Mouse (Mus musculus): ENCODE data around the gene Egln1.

Egln1 gene

DNA sequence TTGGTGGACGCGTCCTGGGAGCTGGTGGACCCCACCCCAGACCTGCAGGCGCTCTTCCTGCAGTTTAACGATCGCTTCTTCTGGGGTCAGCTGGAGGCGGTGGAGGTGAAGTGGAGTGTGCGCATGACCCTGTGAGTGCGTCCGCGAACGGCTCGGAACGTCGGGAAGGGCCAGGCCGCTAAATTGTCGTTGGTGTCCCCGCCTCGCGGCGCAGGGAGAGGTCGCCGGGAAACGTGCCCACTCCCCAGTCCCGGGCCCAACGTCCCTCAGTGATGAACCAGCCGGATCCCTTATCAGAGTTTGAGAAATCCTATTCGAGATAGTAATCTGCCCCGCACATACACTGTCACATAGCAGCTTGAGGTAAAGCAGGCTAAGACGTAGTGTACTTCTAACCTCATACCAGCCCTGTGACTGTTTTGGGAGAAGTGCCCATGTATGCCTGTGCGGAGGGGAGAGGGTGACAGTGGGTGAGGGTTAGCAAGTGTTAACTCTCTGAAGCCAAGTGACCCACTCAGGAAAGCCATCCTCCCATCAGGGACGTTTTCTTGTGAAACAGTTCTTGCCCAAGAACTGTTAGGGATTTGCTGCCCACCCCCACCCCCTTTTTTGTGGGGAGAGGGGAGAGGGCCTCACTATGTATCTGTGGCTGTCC is 50.7 kb downstream of the Egln1 start:
- DNase-seq = no peak

DNA sequence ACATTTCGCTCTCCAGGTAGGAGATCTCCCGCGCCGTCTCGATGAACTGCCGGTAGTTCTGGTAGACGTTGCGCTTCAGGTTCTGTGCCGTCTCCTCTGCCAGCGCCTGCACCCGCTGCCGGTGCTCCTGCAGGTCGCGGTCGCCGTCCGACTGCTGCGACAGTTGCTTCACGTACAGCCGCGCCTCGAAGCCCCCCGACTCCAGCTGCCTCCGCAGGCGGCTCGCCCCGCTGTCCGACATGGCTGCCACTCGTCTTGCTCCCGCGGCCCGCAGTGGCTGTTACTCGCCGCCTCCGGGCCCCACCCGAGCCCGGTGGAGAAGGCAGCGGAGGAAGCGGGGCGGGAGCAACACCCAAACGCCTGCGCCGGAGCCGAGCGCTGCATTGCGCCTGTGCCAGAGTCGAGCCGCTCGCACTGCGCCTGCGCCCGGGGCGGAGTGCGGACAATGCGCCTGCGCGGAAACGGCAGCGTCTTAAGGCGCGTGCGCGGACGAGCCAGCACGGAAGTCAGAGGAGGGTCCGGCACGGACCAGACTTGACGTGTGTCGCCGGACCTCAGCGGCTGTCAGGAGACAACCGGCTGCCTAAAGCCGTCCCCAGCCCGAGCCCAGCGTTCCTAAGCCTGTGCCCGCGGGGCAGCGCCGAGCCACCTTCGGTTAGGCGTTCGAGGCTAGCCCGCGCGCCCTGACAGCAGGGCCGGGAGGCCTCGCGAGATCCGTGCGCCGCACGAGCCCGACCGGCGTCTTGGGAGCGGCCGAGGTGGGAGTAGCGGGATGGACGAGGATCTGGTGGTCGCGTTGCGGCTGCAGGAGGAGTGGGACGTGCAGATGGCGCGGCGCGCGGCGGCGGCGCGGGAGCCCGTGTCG is 51.5 kb downstream of the Egln1 start, which contains the start of the genes Exoc8 and Sprtn:
Gene Exoc8, minus strand, starts transcription at position 320 of the 865 bp plus-strand sequence.
Gene Sprtn, plus strand, starts transcription at position 501 of the 865 bp plus-strand sequence.
- DNase-seq = peak; percentile 98 to 99

DNA sequence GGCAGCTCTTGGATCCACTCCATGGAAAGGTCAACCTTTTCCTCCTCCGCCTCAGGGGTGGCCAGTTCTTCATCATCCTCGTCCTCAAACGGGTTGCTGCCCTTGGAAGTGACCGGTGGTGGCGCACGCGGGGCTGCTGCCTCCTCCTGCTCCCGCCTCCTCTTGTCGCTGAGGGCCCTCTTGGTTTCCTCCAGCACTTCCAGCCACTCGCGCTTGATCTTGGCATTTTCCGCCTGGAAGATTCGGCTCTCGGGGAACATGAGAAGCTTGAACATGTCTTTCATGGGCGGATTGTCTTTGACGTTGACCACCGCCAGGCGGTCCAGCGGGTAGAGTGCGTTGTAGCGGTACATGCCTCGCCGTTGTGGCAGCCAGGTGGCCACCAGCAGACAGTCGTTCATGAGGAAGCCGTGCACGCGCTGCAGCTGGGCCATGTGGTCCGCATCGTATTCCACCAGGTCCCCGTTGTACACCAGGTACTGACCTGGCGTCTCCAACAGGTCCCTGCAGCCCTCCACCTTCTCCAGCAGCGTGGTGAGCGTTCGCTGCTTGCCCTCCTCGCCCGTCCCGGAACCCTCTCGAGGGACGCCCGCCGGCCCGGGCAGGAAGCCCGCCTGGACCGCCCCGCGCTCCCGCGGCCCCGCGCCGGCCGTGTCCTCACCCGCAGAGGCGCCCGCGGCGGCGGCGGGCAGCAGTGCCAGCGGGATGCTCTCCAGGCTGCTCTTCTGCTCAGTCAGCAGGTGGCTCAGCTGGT is 52.3 kb downstream of the Egln1 start:
- peak; percentile 57 to 66 for DNase-seq

DNA sequence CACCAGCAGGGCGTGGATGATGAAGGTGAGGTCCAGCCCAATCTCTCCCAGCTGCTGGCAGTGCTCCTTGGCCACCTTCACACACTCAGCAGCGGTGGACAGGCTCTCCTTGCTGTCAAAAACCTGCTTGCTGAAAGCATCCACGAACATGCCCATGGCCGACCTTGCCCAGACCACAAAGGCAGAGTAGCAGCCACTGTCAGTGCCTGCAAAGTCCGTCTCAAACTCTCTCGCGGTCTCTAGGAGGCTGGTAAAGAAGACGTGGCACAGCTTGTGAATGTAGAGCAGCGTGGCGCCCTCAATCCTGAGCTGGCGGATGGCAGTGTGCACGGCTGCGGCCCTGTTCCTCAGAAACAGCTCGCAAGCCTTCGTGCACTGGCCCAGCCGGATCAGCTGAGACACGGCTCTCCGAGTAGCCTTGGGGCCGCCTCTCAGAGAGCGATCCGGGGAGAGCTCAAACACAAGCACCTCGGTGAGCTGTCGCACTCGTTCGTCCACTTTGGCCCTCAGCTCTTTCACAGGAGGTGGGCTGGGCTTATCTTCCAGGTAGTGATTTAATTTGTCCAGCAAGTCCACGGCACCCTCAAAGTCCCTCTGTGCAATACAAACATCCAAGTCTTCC is 53.0 kb downstream of the Egln1 start:
- DNase-seq = no peak

DNA sequence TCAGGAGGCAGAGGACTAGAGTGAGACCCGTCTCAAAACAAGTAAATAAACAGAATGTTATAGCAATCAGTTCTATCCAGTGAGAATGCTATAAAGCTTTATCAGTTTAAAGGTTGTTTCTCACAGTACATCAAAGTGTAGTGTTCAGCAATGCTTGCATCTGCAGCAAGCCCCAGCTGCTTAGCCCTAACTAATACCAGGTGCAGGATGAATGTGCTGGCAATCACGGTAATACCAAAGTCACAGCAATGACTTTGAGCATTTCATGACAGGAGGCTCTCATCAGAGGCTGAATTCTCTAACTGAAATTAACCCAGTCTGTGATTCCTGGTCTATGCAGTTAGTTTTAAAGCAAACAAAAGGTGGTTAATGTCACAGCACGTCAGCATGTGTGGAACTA is 56.5 kb downstream of the Egln1 start:
- no peak for DNase-seq

DNA sequence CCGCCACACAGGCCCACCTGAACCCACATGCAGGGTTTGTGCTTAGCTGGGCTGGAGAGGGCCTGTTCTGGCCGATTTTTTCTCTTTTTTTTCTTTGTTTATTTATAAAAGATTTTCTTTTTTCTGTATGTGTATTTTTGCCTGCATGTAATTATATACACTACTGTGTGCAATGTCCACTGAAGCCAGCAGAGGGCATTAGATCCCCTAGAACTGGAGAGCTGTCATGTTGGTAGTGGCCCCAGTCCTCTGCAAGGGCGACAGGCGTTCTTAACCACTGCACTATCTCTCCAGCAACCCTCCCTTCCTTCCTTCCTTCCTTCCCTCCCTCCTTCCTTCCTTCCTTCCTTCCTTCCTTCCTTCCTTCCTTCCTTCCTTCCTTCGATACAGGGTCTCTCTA is 60.7 kb downstream of the Egln1 start:
- DNase-seq = peak; percentile 17 to 33

DNA sequence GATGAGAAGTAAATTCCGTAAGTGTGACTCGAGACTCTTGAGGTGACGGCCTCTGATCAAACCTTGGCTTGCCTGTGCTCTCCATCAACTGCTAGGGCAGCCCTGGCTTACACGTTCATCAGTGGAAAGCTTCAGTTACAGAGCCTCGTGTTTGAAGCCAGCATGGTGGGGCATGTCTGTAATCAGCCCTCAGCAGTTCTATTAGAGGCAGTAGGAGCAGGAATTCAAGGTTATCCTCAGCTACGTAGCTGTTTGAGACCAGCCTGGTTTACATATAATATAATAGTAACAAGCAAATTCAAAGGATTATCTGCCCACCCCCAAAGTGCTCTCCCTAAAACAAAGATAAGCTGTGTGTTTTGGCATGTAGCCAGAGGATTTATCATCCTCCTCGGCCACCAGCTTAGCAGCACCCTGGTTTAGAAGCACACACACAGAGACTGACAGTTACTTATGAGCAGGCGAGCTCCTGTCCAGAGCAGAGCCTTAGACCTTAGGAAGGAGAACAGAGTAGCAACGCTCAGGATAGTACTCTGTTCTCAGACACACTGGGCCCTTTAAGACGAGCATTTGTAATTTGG is 70.1 kb downstream of the Egln1 start:
- no peak for DNase-seq

DNA sequence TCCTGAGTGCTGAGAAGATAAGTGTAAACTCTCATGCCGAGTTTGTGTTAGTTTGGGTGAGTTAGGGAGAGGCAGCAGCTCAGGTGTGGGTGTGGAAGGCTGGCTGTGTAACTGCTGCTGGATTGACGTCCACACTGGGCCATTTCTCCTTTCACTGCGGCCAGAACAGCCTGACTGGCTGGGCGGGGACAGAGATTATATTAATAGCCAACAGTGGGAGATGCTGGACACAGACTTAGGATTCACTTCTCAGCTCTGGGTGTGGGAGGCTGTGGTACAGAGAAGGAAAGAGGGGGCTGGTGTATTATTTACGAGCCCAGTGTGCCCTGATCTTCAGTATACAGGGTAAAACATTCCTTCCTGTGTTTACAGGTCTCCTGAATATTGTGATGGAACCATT is 71.0 kb downstream of the Egln1 start:
- no peak for DNase-seq

DNA sequence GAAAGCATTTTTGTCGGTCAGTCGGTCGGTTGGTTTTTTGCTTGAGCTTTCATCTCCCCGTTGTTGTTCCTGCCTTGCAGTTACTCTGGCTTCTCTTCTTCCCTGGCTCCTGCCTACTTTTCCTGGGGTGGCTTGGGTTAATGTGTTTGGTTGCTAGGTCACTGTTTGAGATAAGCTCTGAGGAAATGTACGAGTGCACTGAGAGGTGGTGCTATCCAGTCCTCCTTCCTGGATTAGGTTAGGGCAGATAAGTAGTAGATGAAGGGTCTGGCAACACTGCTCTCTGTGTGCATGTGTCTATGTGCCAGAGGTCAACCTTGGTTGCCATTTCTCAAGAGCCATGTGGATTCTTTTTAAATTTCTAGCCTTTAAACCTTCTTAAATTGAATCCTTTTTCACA is 76.4 kb downstream of the Egln1 start:
- no peak for DNase-seq

DNA sequence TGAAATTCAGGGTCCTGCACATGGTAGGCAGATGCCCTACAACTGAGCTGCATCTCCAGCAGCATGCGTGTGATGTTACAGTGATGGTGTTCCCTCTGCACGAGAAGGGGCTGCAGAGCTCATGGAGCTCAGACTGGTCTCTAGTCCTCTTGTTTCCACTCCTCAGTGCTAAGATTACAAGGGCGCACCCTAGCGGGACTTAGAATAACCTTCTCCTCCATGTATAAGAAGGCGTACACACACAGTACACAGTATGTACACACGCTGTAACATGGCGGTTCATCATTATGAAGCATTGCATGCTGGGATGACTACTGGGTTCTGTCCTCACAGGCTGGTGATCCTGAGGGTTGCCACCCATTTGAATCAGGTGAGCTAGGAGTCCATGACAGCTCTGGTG is 77.0 kb downstream of the Egln1 start:
- no peak for DNase-seq

DNA sequence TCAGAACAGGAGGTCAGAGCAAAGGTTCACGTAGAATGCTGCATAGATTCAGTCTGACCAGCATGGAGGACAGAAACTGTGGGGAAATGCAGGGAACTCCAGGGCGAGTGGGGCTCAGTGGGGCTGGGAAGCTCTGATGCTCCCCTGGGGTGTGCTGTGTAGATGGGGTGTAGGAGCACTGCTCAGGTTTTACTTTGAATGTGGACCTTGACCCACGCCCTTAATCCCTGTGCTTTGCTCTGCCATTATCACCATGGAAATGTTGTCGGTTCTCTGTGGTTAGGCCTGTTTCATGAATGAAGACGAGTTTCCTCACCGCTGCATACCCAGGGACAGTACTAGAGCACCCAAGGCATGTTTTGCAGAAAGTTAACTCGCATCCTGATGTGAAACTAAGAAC is 77.7 kb downstream of the Egln1 start:
- no peak for DNase-seq

DNA sequence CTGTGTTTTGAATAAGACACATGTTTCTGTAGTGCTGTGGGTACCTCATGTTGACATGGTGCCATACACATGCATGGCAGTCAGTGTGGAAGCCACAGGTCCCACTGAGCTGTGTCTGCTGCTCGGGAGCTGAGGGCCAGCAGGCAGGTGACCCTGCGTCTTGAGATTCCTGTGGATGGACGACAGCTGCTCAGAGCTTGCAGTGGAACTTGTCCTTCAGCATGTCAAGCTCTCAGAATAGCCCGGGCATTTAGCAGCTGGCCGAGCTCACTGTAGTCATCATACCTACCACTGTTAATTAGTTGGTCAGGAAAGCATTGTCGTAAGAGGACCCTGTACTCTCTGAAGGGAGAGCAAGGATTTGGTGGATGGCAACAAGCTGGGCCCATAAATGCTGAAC is 79.4 kb downstream of the Egln1 start:
- DNase-seq = no peak

DNA sequence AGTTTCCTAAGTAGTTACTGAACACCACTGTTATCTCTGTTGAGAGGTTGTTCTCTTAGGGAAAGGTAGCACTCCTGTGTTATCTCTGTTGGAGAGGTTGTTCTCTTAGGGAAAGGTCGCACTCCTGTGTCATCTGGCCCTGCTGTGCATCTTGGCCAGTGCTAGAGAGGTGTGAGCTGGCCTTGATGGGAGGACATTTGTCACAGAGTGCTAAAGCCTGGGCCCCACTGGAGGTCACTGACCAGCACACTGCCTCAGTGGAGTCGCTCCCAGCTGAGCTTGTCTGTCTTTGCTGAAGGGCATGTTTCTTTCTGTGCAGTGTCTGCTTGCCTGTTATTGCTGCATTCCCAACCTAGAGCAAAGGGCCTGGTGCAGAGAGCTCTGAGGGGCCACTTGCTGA is 82.0 kb downstream of the Egln1 start:
- no peak for DNase-seq

DNA sequence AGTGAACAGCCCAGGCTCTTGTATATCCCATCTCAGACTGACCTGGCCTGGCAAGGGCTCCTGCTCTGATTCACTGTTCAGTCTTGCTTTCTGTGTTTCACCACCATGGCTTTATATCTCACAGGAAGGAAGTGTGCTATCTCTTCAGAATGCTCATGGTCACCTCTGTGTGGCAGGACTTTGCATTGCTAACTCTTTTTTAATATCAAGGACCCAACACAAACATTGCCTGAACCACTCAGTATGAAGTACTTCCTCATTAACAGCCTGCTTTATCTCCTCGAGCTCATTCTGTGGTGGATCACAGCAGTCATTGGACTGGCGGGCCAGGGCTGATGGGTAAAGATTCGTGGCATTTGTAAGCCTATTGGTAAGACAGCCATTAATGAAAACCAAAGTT is 82.5 kb downstream of the Egln1 start:
- peak in 1 of 2 experiments; percentile 9 for DNase-seq

DNA sequence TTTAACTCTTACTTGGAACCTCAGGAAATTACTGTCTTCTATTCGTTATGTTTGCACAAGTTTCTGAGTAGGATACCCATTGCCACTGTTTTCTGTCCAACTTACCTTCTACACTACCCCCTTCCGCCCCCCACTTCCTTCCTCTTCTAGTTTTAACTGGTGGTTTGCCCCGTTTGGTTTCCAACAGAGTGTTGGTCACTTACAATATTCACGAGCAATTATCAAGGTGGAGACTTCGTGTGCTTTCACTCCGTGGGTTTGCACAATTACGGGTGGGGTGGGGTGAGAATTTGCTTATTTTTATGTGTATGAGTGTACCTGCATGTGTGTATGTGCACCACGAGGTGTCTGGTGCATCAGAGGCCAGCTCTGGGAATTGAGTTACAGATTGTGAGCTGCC is 85.4 kb downstream of the Egln1 start:
- DNase-seq = peak; percentile 32 to 40

DNA sequence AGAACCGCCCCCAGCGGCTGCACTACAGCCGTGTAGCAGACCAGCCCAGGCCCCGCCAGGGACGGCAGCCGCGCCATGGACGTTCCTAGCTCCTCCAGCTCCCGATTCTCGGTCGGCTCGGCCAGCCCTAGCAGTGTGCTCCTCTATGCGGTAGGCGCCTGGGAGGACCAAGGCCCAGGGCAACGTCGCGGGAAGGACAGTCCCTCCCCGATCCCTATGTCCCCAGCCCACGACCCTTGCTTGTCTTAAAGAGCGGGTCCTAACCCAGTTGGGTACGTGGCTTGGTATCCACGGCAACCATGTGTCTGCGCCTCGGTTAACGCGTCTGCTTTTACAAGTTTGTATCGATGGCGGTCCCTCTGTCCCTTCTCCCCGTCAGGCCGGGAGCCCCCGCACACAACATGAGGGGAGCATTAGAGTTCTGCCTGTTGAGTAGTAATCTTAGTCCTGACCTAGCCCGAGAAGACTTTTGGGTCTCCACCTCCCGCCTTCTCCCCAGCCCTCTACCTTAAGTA is 85.9 kb downstream of the Egln1 start:
- DNase-seq = no peak

DNA sequence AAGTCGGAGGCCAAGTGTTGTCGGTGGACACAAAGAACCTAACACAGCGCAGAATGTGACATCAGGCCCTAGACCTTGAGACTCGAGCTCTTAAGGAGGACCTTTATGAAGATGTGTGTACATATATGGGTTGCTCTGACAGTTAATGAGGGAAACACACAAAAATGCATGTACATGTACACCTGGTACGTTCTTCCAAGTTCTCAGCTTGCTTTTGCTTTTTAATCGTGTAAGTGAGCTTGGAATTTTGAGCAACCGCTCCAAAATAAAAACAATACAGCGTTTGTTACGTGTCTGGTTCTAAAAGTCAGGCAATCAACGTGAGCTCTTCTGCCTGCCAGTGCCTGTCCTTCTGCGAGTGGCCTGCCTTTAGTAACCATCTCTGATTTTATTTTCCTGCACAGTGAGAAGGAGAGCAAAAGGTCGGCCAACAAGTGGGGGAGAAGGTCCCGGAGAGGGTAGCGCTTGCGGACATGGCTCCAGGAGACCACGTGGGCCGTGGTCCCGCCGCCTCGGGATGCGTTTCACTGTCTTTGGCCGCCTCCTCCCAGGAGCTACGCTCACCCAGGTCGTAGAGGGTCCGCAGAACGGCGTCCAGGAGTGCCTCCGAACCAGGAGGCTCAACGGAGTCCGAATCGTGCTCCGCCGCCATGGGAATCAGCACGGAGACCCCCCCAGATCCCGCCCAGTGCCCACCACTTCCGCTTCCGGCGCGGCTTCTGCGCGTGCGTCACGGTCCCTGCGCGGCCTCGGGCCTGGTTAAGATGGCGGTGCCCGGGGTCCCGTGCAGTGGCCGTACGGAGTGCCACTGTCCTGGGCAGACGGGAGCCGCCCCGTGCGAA is 86.6 kb downstream of the Egln1 start, which contains the start of the genes Gnpat and 2810004N23Rik:
Gene Gnpat, plus strand, starts transcription at position 713 of the 842 bp plus-strand sequence.
Gene 2810004N23Rik, minus strand, starts transcription at position 800 of the 842 bp plus-strand sequence.
- peak; percentile 95 to 96 for DNase-seq

DNA sequence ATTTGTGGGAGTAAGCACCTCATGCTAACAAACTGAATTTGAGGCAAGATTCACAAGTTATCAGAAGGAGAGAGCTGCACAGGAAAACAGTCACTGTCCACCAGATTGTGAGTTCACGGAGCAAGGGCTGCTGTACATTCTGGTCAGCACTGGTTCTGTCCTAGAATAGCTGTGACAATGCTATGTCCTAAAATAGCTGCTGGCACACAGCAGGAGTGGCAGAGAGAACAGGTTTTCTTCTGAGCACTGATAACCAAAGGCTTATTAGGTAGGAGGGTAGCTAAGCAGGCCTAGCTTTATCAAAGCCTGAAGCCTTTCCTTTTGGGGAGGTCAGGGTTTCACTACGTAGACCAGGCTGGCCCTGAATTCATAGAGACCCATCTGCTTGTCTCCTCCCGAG is 88.9 kb downstream of the Egln1 start:
- no peak for DNase-seq

DNA sequence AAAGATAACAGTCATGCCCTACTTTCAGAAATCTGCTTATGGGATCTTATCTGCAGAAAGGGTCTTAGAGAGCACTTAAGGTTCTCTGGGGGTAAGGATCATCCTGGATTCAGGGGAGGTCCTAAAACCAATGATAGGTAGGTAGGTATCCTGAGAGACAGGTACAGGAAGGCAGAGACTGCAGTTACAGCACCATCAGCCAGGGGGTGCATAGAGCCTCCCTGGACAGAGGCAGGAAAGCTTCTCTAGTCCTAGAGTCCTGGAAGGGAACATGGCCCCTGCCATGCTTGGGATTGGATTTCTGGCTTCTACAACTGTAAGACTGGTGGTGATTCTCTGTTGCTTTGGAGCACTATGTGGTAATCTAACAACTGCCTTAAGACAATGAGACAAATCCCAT is 89.7 kb downstream of the Egln1 start:
- DNase-seq = peak; percentile 50 to 53
